ENCODE assay signal across 11 mouse cellular contexts in the genomic region with DNA sequence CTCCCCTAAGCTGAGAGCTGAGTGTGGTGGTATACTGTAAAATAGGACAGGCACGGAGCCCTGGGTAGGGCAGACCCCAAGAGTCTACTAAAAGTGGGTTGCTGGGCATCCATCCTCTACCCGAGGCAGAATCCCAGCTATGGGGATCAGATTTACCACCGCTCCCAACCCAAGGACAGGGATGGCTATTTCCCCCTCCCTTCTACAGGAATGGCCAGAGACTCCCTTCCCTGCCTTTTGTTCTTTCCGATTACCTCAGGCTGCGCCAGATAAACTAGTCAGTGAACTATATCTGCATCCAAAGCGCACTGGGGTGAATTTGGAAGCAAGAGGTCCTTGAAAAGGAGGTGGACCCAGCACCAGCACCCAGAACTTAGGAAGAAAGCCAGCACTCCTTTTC.
DNase-seq lines count a peak whose midpoint lies in the region; ATAC-seq and TF ChIP-seq lines count a peak whose summit lies in the region.
"Had no signal": no experiment of that assay in that cellular context is flagged by ENCODE, and none has a peak within 500 bp of the region (broad histone marks: within the 10 kb centered on the region; RNA-seq: fewer than 3 reads in every experiment).

No protein-coding gene starts in this region.

- no peak overlapping the region for H3K4me3 ChIP-seq in heart, embryonic 14.5 days (ENCODE audit: control insufficient read depth in 1 of 2, insufficient read depth in 1 of 2, low read depth in 1 of 2, low read length in 2 of 2)
- H3K4me3 ChIP-seq in G1E (ENCODE audit: low read depth, low read length), result peak overlapping the region; percentile 9; the same call in 1 of the 2 replicates
- H3K4me3 ChIP-seq in forebrain, embryonic 14.5 days (ENCODE audit: low read depth, low read length), result no peak overlapping the region
- H3K4me3 ChIP-seq in midbrain, embryonic 11.5 days (ENCODE audit: low read depth, low read length), result no peak overlapping the region
- H3K4me3 ChIP-seq: stomach, embryonic 15.5 days had no signal

- H3K4me2 ChIP-seq in heart, embryonic 14.5 days (ENCODE audit: low read length), result peak overlapping the region; percentile 27
- H3K4me2 ChIP-seq in forebrain, embryonic 14.5 days (ENCODE audit: low read length), result peak overlapping the region; percentile 24
- H3K4me2 ChIP-seq in midbrain, embryonic 11.5 days, result peak overlapping the region; percentile 30
- H3K4me2 ChIP-seq: stomach, embryonic 15.5 days had no signal

- H3K4me1 ChIP-seq in heart, embryonic 14.5 days (ENCODE audit: control insufficient read depth in 2 of 2, insufficient read depth in 2 of 2, low read length in 2 of 2), result peaks cover 64 to 86% of the 10 kb centered on the region in 2 experiments
- peaks cover 95% of the 10 kb centered on the region for H3K4me1 ChIP-seq in G1E (ENCODE audit: insufficient read depth, low read depth, low read length)
- H3K4me1 ChIP-seq in forebrain, embryonic 14.5 days (ENCODE audit: control insufficient read depth, insufficient read depth, low read length), result peaks cover 68% of the 10 kb centered on the region
- peaks cover 81% of the 10 kb centered on the region for H3K4me1 ChIP-seq in midbrain, embryonic 11.5 days (ENCODE audit: control insufficient read depth, insufficient read depth, low read length)

- H3K9ac ChIP-seq in heart, embryonic 14.5 days (ENCODE audit: low read length), result peak overlapping the region; percentile 38
- H3K9ac ChIP-seq in forebrain, embryonic 14.5 days (ENCODE audit: low read length), result no peak overlapping the region
- no peak overlapping the region for H3K9ac ChIP-seq in midbrain, embryonic 11.5 days (ENCODE audit: low read length)
- H3K9ac ChIP-seq: stomach, embryonic 15.5 days had no signal

- H3K27ac ChIP-seq in heart, embryonic 14.5 days (replicated peaks in 1 of 2; ENCODE audit: control insufficient read depth in 1 of 2, insufficient read depth in 1 of 2, low read depth in 2 of 2, low read length in 2 of 2), result no peak overlapping the region
- H3K27ac ChIP-seq in forebrain, embryonic 14.5 days (ENCODE audit: low read depth, low read length), result no peak overlapping the region
- no peak overlapping the region for H3K27ac ChIP-seq in midbrain, embryonic 11.5 days (ENCODE audit: low read depth, low read length)
- H3K27ac ChIP-seq: stomach, embryonic 15.5 days had no signal

- intact Hi-C loops in heart, postnatal 10 days (cut with DNase I), result loop anchor here (10.0 kb wide), 1 partner anchor 432 kb away; no protein-coding TSS in a partner anchor

- no peak for TF ChIP-seq CTCF in G1E (IDR thresholded peaks at IDR 0.05; ENCODE audit: low read depth, low read length)

- no peaks in the 10 kb centered on the region for H3K36me3 ChIP-seq in heart, embryonic 14.5 days (ENCODE audit: control insufficient read depth, insufficient read depth, low read length)
- peaks cover 74% of the 10 kb centered on the region for H3K36me3 ChIP-seq in G1E (replicated peaks)
- no peaks in the 10 kb centered on the region for H3K36me3 ChIP-seq in forebrain, embryonic 14.5 days (ENCODE audit: control insufficient read depth, insufficient read depth, low read length)
- H3K36me3 ChIP-seq in midbrain, embryonic 11.5 days (ENCODE audit: control insufficient read depth, insufficient read depth, low read length), result no peaks in the 10 kb centered on the region
- H3K36me3 ChIP-seq: stomach, embryonic 15.5 days had no signal

- H3K9me3 ChIP-seq in heart, embryonic 14.5 days (ENCODE audit: control insufficient read depth, low read length), result no peaks in the 10 kb centered on the region
- no peaks in the 10 kb centered on the region for H3K9me3 ChIP-seq in G1E (replicated peaks)
- H3K9me3 ChIP-seq in forebrain, embryonic 14.5 days (replicated peaks; ENCODE audit: control insufficient read depth, low read length), result no peaks in the 10 kb centered on the region
- H3K9me3 ChIP-seq in midbrain, embryonic 11.5 days (ENCODE audit: control insufficient read depth, low read length), result no peaks in the 10 kb centered on the region
- H3K9me3 ChIP-seq: stomach, embryonic 15.5 days had no signal

- no peak for DNase-seq in heart, postnatal 10 days
- DNase-seq in G1E (ENCODE audit: low spot score), result no peak
- no peak for DNase-seq in forebrain, embryonic 14.5 days (ENCODE audit: low spot score)
- peak; percentile 92 for DNase-seq in midbrain, embryonic 11.5 days (ENCODE audit: low spot score, missing footprints)
- no peak for DNase-seq in right cerebral cortex, postnatal 25 days
- DNase-seq in spleen, postnatal 10 days (ENCODE audit: low spot score in 2 of 2), result no peak
- no peak for DNase-seq in right cerebral cortex, postnatal 10 days (ENCODE audit: low spot score in 2 of 2)
- DNase-seq: kidney, postnatal 36 days; lung, adult 2 months had no signal

- peaks cover 16% of the 10 kb centered on the region; the same call in 1 of the 2 replicates for H3K27me3 ChIP-seq in heart, embryonic 14.5 days (ENCODE audit: control insufficient read depth, insufficient read depth, low read length)
- H3K27me3 ChIP-seq in G1E (ENCODE audit: insufficient read depth, low read length), result no peaks in the 10 kb centered on the region
- H3K27me3 ChIP-seq in forebrain, embryonic 14.5 days (replicated peaks; ENCODE audit: control insufficient read depth, insufficient read depth, low read length), result 0 out of 2 replicates have a peak, but pooled peaks cover 2% of the 10 kb centered on the region
- peaks cover 34% of the 10 kb centered on the region for H3K27me3 ChIP-seq in midbrain, embryonic 11.5 days (ENCODE audit: control insufficient read depth, insufficient read depth, low read length)

- no peak for ATAC-seq in heart, embryonic 14.5 days (ENCODE audit: insufficient number of reproducible peaks, insufficient read depth, low FRiP score, low read depth)
- no peak for ATAC-seq in G1E (ENCODE audit: extremely low read depth, insufficient number of reproducible peaks, low FRiP score, poor library complexity, severe bottlenecking)
- ATAC-seq in forebrain, embryonic 14.5 days, result no peak
- no peak for ATAC-seq in midbrain, embryonic 11.5 days (ENCODE audit: low FRiP score)

- WGBS in heart, embryonic 14.5 days, result 4% methylated on average over 6 of the region's 6 CpGs
- 11% methylated on average over 6 of the region's 6 CpGs for WGBS in forebrain, embryonic 14.5 days
- 3% methylated on average over 6 of the region's 6 CpGs for WGBS in midbrain, embryonic 11.5 days
